Mouse (Mus musculus) midbrain, embryonic 16.5 days (tissue): ENCODE data around the gene Scimp. TPM values are rescaled to one million over a fixed set of nuclear protein-coding genes. Genes with fewer than 3 reads are reported as not detected.

Experiments used
- ATAC-seq: fragments of 200-750 bp; cut with Nextera tagmentation; 2 replicates; pipeline ENCODE4 v1.8.0; 2017; ENCODE audit warnings: moderate TSS enrichment
- H3K27ac ChIP-seq: fragments of 300-500 bp; sonication (generic); 2 replicates; pipeline ENCODE4 v1.5.1; 2014; ENCODE audit warnings: mild to moderate bottlenecking, low read length, mixed read lengths
- H3K27me3 ChIP-seq: fragments of 300-500 bp; sonication (generic); 2 replicates; pipeline ENCODE4 v1.6.1; 2014; ENCODE audit warnings: low read depth, low read length, mixed read lengths; ENCODE audit not compliant: control insufficient read depth, insufficient read depth
- H3K36me3 ChIP-seq: fragments of 300-500 bp; sonication (generic); 2 replicates; pipeline ENCODE4 v1.6.1; 2014; ENCODE audit warnings: mild to moderate bottlenecking, low read length, moderate library complexity, mixed read lengths; ENCODE audit not compliant: control insufficient read depth, insufficient read depth
- H3K4me1 ChIP-seq: fragments of 300-500 bp; sonication (generic); 2 replicates; pipeline ENCODE4 v1.6.1; 2014; ENCODE audit warnings: mild to moderate bottlenecking, low read length, mixed read lengths; ENCODE audit not compliant: control insufficient read depth, insufficient read depth
- H3K4me2 ChIP-seq: fragments of 300-500 bp; sonication (generic); 2 replicates; pipeline ENCODE4 v1.6.1; 2014; ENCODE audit warnings: mild to moderate bottlenecking, low read length, mixed read lengths
- H3K4me3 ChIP-seq: fragments of 300-500 bp; sonication (generic); 2 replicates; pipeline ENCODE4 v1.5.1; 2014; ENCODE audit warnings: low read depth, mild to moderate bottlenecking, low read length, moderate library complexity, mixed read lengths
- H3K9ac ChIP-seq: fragments of 300-500 bp; sonication (generic); 2 replicates; pipeline ENCODE4 v1.6.1; 2014; ENCODE audit warnings: low read depth, low read length, mixed read lengths
- H3K9me3 ChIP-seq: fragments of 300-500 bp; sonication (generic); replicated peaks from 2 replicates; pipeline ENCODE4 v1.6.1; 2014; ENCODE audit warnings: mild to moderate bottlenecking, low read length, mixed read lengths; ENCODE audit not compliant: control insufficient read depth, poor library complexity, severe bottlenecking
- WGBS: fragments of 180-500 bp; shearing (Covaris S2); extraction: QIAGEN DNeasy Blood & Tissue Kit; methylation state at CpG from one replicate; pipeline ENCODE4 v1.1.7; 2014; 5-methylcytosine and 5-hydroxymethylcytosine counted together
- polyA plus RNA-seq: library from polyadenylated mRNA; unstranded; fragments of >200 nt; fragmentation: Nextera tagmentation; extraction: Ambion mirVana; gene quantifications from 2 replicates; pipeline ENCODE4 v1.2.1, GENCODE M21; 2015

The Scimp gene
- polyA plus RNA-seq, result not detected in 2 replicates

DNA sequence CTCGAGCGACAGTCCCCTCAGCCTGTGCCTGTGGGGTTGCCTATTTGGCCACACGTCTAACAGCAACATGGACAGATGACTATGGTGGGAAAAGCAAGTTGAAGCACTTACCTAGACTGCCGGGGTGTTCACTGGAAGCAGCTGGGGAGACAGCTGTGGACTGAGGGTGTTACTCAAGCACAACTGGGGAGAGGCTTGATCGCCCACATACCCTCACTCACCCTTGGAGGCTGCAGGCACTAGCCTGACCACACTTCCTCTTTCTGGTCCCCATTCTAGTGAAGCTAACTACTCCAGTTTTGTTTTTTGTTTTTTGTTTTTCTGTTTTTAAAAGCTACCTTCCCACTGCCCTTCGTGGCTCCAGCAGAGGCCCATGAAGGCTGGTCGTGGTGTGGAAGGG is at the start of gene Scimp:
TSS of gene Scimp (minus strand) at position 222 of the 400 bp plus-strand sequence.
- Histone ChIP-seq H3K27ac (no peak within 1 kb of the TSS), H3K36me3 (no peaks in the 10 kb centered on the region), H3K4me1 (no peaks in the 10 kb centered on the region), H3K9me3 (no peaks in the 10 kb centered on the region), H3K9ac (no peak within 1 kb of the TSS), H3K4me3 (no peak within 1 kb of the TSS), H3K27me3 (no peaks in the 10 kb centered on the region), H3K4me2 (no peak within 1 kb of the TSS)
- WGBS, result 86% methylated on average over 7 of the region's 7 CpGs
- ATAC-seq, result no peak

DNA sequence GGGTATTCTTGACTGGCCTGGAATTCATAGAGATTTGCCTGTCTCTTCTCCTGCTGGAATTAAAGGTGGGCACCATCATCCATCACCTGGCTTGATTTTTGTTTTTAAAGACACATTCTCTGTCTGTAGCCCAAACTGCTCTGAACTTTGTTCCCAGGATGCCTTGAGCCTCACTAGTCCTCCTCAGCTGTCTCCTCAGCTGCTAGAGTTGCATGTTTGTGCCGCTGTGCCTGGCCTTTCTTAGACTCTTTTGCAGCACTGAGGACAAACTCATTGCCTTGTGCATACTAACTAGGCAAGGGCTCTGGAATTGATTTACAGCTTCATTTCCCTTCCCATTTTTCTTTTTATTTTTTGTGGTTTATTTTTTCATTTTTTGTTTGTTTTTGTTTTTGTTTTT is 48.0 kb upstream of the Scimp start:
- H3K4me1 ChIP-seq, result no peaks in the 10 kb centered on the region; the same call in 1 of the 2 replicates
- H3K9ac ChIP-seq, result no peak overlapping the region
- no peak for ATAC-seq
- no peak overlapping the region for H3K4me3 ChIP-seq
- WGBS, result 79% methylated on average over 1 of the region's 1 CpGs
- H3K4me2 ChIP-seq, result no peak overlapping the region
- H3K27ac ChIP-seq, result no peak overlapping the region
- H3K27me3 ChIP-seq, result no peaks in the 10 kb centered on the region
- no peaks in the 10 kb centered on the region for H3K9me3 ChIP-seq
- H3K36me3 ChIP-seq, result no peaks in the 10 kb centered on the region

DNA sequence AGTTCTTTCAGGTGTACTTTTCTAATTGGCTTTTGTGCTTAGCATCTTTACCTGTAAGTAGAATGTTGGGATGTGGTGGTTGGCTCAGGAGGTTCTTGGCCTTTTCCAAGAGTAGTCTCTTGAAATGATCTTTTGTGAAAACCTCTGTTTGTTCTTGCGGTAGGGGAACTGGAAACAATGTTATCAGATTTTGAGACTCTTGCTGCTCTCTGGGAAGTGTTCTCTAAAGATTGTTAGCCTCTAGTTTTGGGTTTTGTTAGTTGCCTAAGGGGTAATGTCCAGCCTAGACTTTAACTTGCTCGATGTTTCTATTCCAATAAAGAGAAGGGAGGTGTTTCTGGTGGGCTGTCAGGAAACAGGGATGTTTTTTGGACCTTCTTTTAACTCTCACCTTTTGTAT is 33.6 kb upstream of the Scimp start:
- Histone ChIP-seq H3K27ac (no peak overlapping the region), H3K36me3 (no peaks in the 10 kb centered on the region), H3K27me3 (no peaks in the 10 kb centered on the region; the same call in 1 of the 2 replicates), H3K9me3 (no peaks in the 10 kb centered on the region), H3K9ac (no peak overlapping the region; the same call in 1 of the 2 replicates), H3K4me2 (peak overlapping the region; percentile 75), H3K4me1 (peaks cover 13% of the 10 kb centered on the region), H3K4me3 (peak overlapping the region; percentile 98)
- WGBS, result 63% methylated on average over 2 of the region's 2 CpGs
- ATAC-seq, result no peak

DNA sequence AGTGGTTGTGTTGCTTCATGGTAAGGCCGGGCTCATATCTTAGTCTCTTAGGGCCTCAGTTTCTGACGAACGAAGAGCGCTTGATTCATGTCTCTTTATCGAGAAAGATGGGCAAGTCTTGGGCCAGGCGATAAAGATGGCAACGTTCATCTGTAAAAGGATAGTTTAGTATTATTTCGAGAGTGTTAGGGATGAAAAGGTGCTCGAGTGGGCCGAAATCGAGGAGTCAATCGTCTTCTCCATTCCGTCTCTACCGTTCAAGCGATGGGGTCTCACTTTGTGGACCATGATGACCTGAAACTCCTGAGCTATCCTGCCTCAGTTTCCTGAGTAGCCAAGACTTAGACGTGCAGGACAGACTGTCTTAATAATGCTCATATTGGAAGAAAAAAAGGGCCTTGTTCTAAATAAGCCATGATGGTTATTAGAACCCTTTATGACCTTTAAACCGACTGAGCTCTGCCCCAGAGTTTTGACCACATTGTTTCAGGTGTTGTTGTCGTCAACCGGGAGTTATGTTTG is 33.1 kb upstream of the Scimp start:
- H3K9me3 ChIP-seq, result no peaks in the 10 kb centered on the region
- H3K4me3 ChIP-seq, result peak overlapping the region; percentile 98
- H3K36me3 ChIP-seq, result no peaks in the 10 kb centered on the region
- H3K27me3 ChIP-seq, result no peaks in the 10 kb centered on the region; the same call in 1 of the 2 replicates
- H3K4me1 ChIP-seq, result peaks cover 13% of the 10 kb centered on the region
- H3K9ac ChIP-seq, result peak overlapping the region; percentile 89
- no peak for ATAC-seq
- peak overlapping the region; percentile 75 for H3K4me2 ChIP-seq
- peak overlapping the region; percentile 87 for H3K27ac ChIP-seq
- 9% methylated on average over 19 of the region's 19 CpGs for WGBS

DNA sequence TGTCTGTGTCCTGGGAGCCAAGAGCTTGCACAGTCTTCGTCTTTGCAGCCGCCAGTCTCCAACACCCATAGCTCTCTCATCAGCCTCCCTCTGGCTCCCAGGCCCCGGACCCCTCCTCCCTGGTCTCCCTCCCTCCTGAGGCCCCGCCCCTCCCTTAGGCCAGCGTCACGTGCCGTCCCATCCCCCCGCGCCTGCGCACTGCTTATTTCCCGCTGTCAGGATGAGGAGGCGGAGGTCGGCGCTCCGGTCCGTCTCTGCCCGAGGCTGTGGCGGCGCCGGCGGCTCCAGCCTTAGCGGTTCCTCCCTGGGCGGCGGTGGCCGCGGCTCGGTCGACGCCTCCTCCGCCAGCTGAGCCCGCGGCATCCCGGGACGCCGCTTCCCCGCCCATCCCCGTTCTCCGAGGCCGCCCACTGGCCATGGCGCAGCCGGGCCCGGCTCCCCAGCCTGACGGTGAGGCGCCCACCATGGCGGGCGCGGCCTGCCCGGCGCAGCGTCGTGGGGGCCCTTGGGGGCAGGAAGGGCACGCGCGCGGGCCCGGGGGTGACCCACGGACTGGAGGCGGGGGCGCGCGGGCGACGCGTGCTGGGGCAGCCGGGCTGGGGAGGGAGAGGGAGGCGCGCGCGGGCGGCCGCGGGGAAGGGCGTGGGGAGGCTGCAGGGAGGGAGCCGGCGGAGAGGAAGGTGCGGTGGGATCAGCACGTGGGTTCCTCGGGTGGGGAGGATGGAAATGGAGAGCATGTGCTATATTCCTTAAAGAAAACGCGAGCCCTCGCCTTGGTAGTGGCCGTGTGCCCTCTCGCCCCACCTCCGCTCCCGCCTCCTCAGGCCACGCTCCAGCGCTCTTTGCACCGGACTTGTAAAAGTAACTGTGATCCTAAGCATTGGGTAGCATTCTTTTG is 32.4 kb upstream of the Scimp start, which contains the start of gene Rabep1:
TSS of gene Rabep1 (plus strand) at position 220 of the 898 bp plus-strand sequence.
- no peaks in the 10 kb centered on the region; the same call in 1 of the 2 replicates for H3K27me3 ChIP-seq
- H3K9me3 ChIP-seq, result no peaks in the 10 kb centered on the region
- WGBS, result under 1% methylated on average over 75 of the region's 88 CpGs
- H3K36me3 ChIP-seq, result no peaks in the 10 kb centered on the region
- peaks cover 13% of the 10 kb centered on the region for H3K4me1 ChIP-seq
- H3K27ac ChIP-seq, result peak within 1 kb of the TSS; percentile 87
- peak; percentile 93 for ATAC-seq
- H3K4me2 ChIP-seq, result peak within 1 kb of the TSS; percentile 75
- H3K4me3 ChIP-seq, result peak within 1 kb of the TSS; percentile 98
- H3K9ac ChIP-seq, result peak within 1 kb of the TSS; percentile 89

DNA sequence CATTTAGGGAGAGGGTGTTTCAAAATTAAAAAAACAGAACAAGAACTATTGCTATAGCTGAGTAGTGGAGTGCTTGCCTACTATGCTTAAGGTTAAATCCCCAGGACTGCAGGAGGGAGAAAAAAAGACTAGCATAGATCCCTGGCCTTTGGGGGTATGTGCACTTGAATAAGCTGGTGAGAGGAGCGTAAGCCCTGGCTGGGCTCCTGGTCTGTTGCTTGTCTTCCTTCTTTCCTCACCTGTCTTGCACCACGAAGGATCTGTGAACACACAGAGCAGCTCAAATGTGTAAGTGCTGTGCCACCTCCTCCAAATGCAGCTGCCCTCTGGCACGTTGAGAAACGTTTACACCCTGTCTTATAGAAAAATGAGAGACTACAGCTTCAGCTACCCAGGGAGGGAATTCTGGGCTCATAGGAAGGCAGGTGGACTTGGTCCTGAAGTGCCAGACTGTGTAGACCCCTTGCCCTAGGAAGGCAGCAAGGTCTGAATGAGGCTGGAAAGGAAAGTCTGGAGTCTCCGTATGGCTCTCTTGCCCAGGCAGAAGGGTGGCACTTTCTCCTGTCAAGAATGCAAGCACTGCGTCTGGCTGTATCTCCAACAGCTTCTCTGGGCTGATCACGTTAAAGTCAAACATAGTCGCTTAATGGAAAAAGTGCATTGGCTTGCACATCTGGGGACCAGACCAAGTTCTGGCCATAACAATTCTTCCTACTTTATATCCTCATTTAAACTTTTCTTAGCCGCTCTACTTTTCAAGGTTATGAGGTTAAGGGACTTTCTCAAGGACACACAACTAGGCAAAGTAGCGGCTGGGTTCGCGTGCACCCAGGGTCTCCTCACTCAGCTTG is 31.5 kb upstream of the Scimp start:
- Histone ChIP-seq H3K9me3 (no peaks in the 10 kb centered on the region), H3K36me3 (no peaks in the 10 kb centered on the region), H3K4me3 (peak overlapping the region; percentile 98), H3K9ac (peak overlapping the region; percentile 89), H3K27me3 (no peaks in the 10 kb centered on the region; the same call in 1 of the 2 replicates), H3K4me1 (peaks cover 13% of the 10 kb centered on the region), H3K27ac (peak overlapping the region; percentile 87; the same call in 1 of the 2 replicates), H3K4me2 (peak overlapping the region; percentile 75)
- 21% methylated on average over 12 of the region's 12 CpGs for WGBS
- ATAC-seq, result 0 out of 2 replicates have a peak, but pooled peaks have one; percentile 18

DNA sequence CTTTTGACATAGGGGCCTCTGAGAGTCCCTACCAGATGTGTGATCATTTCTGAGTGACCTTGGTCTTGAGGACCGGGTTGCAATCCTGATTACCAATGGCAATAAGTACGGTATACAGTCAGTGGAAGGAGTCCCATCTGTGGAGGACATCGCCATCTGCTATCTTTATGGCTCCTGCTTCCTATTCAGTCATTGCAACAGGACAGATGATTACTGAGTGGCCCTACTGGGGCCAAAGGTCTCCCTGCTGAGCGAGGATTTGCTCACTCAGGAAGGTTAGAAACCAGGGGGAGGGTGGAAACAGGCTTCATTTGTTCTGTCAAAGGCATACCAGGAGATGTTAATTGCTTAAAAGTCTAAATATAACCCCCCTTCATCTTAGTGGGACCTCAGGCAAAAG is 30.6 kb upstream of the Scimp start:
- Histone ChIP-seq H3K36me3 (no peaks in the 10 kb centered on the region), H3K9me3 (no peaks in the 10 kb centered on the region), H3K27me3 (no peaks in the 10 kb centered on the region; the same call in 1 of the 2 replicates), H3K4me1 (peaks cover 13% of the 10 kb centered on the region), H3K4me3 (no peak overlapping the region), H3K27ac (no peak overlapping the region), H3K4me2 (no peak overlapping the region), H3K9ac (no peak overlapping the region)
- ATAC-seq, result no peak
- 54% methylated on average over 4 of the region's 4 CpGs for WGBS

DNA sequence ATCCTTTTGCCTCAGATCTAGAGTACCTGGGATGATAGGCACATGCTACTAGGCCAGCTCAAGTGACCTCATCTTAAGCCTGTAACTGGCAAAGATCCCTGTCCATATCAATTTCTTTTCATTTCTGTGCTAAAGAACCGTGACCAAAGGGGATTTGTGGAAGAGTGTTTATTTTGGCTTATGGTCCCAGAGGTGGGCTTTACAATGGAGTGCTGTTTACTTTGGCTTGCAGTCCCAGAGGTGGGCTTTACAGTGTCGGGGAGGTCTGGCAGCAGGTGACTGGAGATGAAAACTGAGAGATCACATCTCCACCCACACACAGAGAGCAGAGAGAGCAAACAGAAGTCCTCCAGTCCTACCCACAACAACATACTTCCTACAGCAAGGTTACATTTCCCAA is 26.2 kb upstream of the Scimp start:
- Histone ChIP-seq H3K9ac (no peak overlapping the region), H3K4me1 (no peaks in the 10 kb centered on the region), H3K4me2 (no peak overlapping the region), H3K27ac (no peak overlapping the region), H3K9me3 (no peaks in the 10 kb centered on the region), H3K36me3 (no peaks in the 10 kb centered on the region), H3K27me3 (no peaks in the 10 kb centered on the region; the same call in 1 of the 2 replicates), H3K4me3 (no peak overlapping the region)
- WGBS, result 39% methylated on average over 2 of the region's 2 CpGs
- ATAC-seq, result no peak
